Mouse (Mus musculus): Measurements from ENCODE around the gene Knl1. TPM values are rescaled to one million over a fixed set of nuclear protein-coding genes. Genes with fewer than 3 reads are reported as not detected.

The Knl1 gene
- polyA plus RNA-seq (2012; ENCODE audit: low replicate concordance), result 1.1 and 2.2 TPM in 2 replicates

DNA sequence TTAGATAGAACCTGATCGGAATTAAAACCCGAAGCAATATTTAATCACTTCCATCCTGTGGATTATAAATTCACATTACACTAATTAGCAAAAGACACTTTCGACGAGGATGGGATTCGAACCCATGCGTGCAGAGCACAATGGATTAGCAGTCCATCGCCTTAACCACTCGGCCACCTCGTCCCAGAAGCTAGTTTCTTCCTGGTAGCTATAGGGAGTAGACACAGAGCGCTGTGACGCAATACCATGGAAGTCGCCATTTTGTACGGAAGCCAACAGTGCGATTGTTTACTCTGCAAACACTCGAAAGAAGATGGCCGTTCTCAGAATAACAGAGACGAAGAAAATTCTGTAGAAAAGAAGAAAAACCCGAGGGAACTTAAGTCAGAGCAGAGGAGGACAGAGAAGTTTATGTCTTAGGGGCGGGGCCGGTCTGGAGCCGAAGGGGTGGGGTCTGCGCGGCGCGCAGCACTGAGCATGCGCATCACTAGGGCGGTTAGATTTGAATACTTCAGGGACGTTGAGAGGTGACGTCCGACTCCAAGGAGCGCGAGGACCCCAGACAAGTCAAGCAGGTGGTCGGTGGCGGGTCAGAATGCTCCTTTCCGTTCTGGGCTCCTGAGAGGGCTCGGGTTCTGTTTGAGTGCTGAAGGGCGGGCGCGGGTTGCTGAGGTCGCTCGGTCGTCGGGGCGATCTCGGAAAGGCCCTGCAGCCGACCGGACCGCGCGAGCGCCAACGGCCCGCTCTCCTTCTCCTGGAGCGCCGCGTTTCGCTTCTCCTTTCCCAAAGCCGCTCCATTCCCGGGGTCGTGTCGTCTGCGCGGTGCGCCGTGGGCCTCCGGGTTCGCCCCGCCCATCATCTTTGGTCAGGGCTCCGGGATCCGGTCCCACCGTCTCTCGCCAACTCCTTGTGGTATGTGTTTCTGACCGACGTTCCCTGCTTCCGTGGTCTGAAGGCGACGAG lies at the start of gene Knl1:
Knl1 (plus strand) TSS at position 471 of the 963 bp plus-strand sequence.

DNA sequence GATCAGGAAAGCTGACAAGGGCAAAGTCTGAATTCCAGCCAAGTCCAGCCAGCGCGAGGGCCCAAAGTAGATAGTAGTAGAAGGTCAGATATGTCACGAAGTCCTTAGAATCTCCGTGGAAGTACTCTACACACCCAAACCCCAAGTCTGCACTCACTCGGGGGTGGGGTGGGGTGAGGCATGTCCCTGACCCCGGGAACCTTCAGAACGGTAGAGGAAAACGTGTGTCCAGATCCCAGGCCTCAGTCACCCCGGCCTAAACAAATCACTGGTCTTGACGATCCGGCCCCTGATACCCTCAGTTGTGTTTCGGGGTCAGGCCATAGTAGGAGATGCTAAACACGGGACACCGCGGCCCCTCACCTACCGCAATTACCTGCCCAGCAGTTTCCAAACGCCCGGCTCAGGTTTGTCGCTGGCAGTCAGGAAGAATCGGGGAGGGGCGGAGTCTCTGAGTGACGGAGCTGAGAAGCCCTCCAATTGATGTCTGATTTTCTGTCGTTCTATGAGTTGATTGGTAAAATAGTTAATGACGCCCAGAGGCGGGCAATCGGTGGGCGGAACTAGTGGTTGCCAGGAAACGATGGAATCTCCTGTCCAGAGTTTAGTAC lies 17.9 kb upstream of the Knl1 start, which contains the start of gene Ccdc32:
Ccdc32 (minus strand) TSS at position 453 of the 611 bp plus-strand sequence.

DNA sequence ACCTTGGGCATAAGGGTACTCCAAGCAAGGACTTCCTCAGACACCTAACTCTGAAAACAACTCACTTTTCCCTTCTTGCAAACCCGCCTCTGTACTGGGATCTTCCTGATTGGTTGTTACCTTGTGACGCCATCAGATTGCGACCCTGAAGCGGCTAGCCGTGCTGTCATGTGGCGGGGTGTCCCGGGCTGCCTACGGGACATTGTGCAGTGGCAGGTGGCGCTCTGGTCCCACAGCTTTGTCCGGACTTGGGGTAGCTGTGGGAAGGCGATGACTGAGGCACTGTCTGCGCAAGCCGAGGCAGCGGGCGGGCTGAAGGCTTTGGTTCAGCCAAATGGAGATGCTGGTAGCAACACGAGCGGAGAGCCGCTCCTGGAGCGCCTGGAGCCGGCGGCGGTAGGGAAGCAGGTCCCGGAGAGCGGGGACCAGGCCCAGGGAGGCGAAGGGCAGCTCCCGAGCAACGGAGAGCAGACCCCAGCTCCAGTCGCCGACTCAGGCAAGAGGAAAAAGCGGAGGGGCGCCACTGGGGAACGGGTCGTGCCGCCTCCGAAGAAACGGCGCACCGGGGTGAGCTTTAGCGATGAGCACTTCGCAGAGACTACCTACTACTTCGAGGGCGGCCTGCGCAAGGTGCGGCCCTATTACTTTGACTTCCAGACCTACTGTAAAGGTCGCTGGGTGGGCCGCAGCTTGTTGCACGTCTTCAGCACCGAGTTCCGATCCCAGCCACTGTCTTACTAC lies 12.1 kb upstream of the Knl1 start, which contains the start of gene Rpusd2:
Rpusd2 (plus strand) TSS at position 135 of the 741 bp plus-strand sequence.

DNA sequence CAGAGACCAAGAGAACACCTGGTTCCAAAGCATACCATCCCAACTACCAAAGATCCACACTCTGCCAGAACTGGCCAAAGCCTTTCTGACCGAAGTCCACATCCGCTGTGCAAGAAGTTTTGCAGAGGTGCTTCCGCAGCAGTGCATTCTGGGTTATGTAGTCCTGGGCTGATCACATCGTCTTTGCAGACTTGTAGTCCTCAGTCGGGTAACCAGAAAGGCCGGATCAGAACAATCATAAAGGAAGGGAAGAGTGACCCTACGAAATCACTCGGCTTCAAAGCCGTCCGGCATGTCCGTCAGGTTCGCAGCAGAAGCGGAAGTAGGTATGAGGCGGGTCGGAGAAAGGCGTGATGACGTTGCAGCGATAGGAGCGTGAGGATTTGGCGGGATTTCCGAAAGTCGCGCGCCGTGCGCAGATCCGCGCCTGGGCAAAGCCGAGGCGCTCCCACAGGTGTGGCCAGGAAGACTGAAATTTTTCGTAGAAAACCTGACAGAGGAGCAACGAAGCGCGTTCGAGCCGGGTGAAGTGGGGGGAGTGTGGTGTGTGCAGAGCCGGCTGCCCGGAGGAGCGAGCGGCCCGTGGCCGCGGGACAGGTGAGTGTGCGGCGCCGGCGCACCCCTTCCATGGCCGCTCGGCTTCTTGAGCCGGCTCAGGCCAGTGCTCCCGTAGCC lies 65.7 kb downstream of the Knl1 start, which contains the start of gene Rad51:
Rad51 (plus strand) TSS at position 356 of the 675 bp plus-strand sequence.

Other genes starting within 250 kb of the Knl1 start
- gene Knstrn, start 233.1 kb upstream of the Knl1 start, polyA plus RNA-seq (2012; ENCODE audit: low replicate concordance), result 27.4 and 56.6 TPM in 2 replicates
- gene Ivd, start 185.2 kb upstream of the Knl1 start, polyA plus RNA-seq (2012; ENCODE audit: low replicate concordance), result 3.8 and 16.8 TPM in 2 replicates
- 71.3 and 106 TPM in 2 replicates for gene Bahd1, start 146.7 kb upstream of the Knl1 start, polyA plus RNA-seq (2012; ENCODE audit: low replicate concordance)
- 9.5 and 19.0 TPM in 2 replicates for gene Chst14, start 120.6 kb upstream of the Knl1 start, polyA plus RNA-seq (2012; ENCODE audit: low replicate concordance)
- gene Ccdc32, start 17.7 kb upstream of the Knl1 start, polyA plus RNA-seq (2012; ENCODE audit: low replicate concordance), result 8.6 and 10.8 TPM in 2 replicates
- gene Rpusd2, start 12.3 kb upstream of the Knl1 start, polyA plus RNA-seq (2012; ENCODE audit: low replicate concordance), result 2.1 and 2.7 TPM in 2 replicates
- 2.5 and 4.6 TPM in 2 replicates for gene Rad51, start 65.7 kb downstream of the Knl1 start, polyA plus RNA-seq (2012; ENCODE audit: low replicate concordance)
- gene Rmdn3, start 109.9 kb downstream of the Knl1 start, polyA plus RNA-seq (2012; ENCODE audit: low replicate concordance), result 8.6 and 11.3 TPM in 2 replicates
- 0.95 and 2.3 TPM in 2 replicates for gene Gchfr, start 120.7 kb downstream of the Knl1 start, polyA plus RNA-seq (2012; ENCODE audit: low replicate concordance)
- gene Gm14137, start 127.4 kb downstream of the Knl1 start, polyA plus RNA-seq (2012; ENCODE audit: low replicate concordance), result 0.88 and 2.3 TPM in 2 replicates
- 13.7 and 35.1 TPM in 2 replicates for gene Zfyve19, start 161.5 kb downstream of the Knl1 start, polyA plus RNA-seq (2012; ENCODE audit: low replicate concordance)
- gene Dnajc17, start 161.7 kb downstream of the Knl1 start, polyA plus RNA-seq (2012; ENCODE audit: low replicate concordance), result 17.6 and 32.2 TPM in 2 replicates
- not detected in 2 replicates for gene Ppp1r14d, start 182.8 kb downstream of the Knl1 start, polyA plus RNA-seq (2012; ENCODE audit: low replicate concordance)
- gene Spint1, start 190.2 kb downstream of the Knl1 start, polyA plus RNA-seq (2012; ENCODE audit: low replicate concordance), result 0.30 and 2.0 TPM in 2 replicates
- gene Rhov, start 224.2 kb downstream of the Knl1 start, polyA plus RNA-seq (2012; ENCODE audit: low replicate concordance), result 0.46 and 2.0 TPM in 2 replicates
- gene Vps18, start 241.6 kb downstream of the Knl1 start, polyA plus RNA-seq (2012; ENCODE audit: low replicate concordance), result 12.5 and 24.2 TPM in 2 replicates